Mouse (Mus musculus): ENCODE data around the gene Hspg2. TPM values are rescaled to one million over a fixed set of nuclear protein-coding genes. Genes with fewer than 3 reads are reported as not detected.
A peak's percentile ranks its signal among the peaks of the same experiment; 100 is the strongest.

Gene Hspg2
- polyA plus RNA-seq, 1 experiment from 2014 or later = 67.5 TPM

GRCm38 (mm10) chr4:137487286-137488000, 18.9 kb downstream of the Hspg2 start:
- peak overlapping the region; percentile 100 for H3K27ac ChIP-seq (replicated peaks in 1 of 2; ENCODE audit: control insufficient read depth in 1 of 2, insufficient read depth in 1 of 2, low read depth in 2 of 2, low read length in 2 of 2)
- 12% methylated on average over 10 of the region's 10 CpGs for WGBS
- no peak overlapping the region; a peak in 1 of 4 replicates for H3K4me3 ChIP-seq (ENCODE audit: control insufficient read depth in 1 of 2, insufficient read depth in 1 of 2, low read depth in 1 of 2, low read length in 2 of 2)

GRCm38 (mm10) chr4:137488038-137488437, 19.5 kb downstream of the Hspg2 start:
- Histone ChIP-seq H3K9me3 (ENCODE audit: control insufficient read depth, low read length) (no peaks in the 10 kb centered on the region), H3K27ac (replicated peaks in 1 of 2; ENCODE audit: control insufficient read depth in 1 of 2, insufficient read depth in 1 of 2, low read depth in 2 of 2, low read length in 2 of 2) (peak overlapping the region; percentile 100), H3K27me3 (ENCODE audit: control insufficient read depth, insufficient read depth, low read length) (no peaks in the 10 kb centered on the region), H3K36me3 (ENCODE audit: control insufficient read depth, insufficient read depth, low read length) (0 out of 2 replicates have a peak, but pooled peaks cover 3% of the 10 kb centered on the region), H3K4me2 (ENCODE audit: low read length) (peak overlapping the region; percentile 61), H3K4me3 (ENCODE audit: control insufficient read depth in 1 of 2, insufficient read depth in 1 of 2, low read depth in 1 of 2, low read length in 2 of 2) (0 out of 4 replicates have a peak overlapping the region, but pooled peaks of 1 of the 2 experiments have one; percentile 3), H3K4me1 (ENCODE audit: control insufficient read depth in 2 of 2, insufficient read depth in 2 of 2, low read length in 2 of 2) (peaks cover 71 to 83% of the 10 kb centered on the region in 2 experiments), H3K9ac (ENCODE audit: low read length) (peak overlapping the region; percentile 79)
- WGBS = 11% methylated on average over 11 of the region's 11 CpGs
- no peak for ATAC-seq (ENCODE audit: insufficient number of reproducible peaks, insufficient read depth, low FRiP score, low read depth)

More at GRCm38 (mm10) chr4:137487286-137488000, 18.9 kb downstream of the Hspg2 start:
- H3K4me1 ChIP-seq (ENCODE audit: control insufficient read depth in 2 of 2, insufficient read depth in 2 of 2, low read length in 2 of 2) = peaks cover 74 to 81% of the 10 kb centered on the region in 2 experiments
- H3K36me3 ChIP-seq (ENCODE audit: control insufficient read depth, insufficient read depth, low read length) = 0 out of 2 replicates have a peak, but pooled peaks cover 3% of the 10 kb centered on the region
- no peaks in the 10 kb centered on the region for H3K27me3 ChIP-seq (ENCODE audit: control insufficient read depth, insufficient read depth, low read length)
- peak; percentile 38 for ATAC-seq (ENCODE audit: insufficient number of reproducible peaks, insufficient read depth, low FRiP score, low read depth)
- H3K9ac ChIP-seq (ENCODE audit: low read length) = peak overlapping the region; percentile 79
- peak overlapping the region; percentile 61 for H3K4me2 ChIP-seq (ENCODE audit: low read length)
- no peaks in the 10 kb centered on the region for H3K9me3 ChIP-seq (ENCODE audit: control insufficient read depth, low read length)

GRCm38 (mm10) chr4:137488571-137489303, 20.2 kb downstream of the Hspg2 start:
- Histone ChIP-seq H3K27me3 (ENCODE audit: control insufficient read depth, insufficient read depth, low read length) (no peaks in the 10 kb centered on the region), H3K9me3 (ENCODE audit: control insufficient read depth, low read length) (no peaks in the 10 kb centered on the region), H3K36me3 (ENCODE audit: control insufficient read depth, insufficient read depth, low read length) (0 out of 2 replicates have a peak, but pooled peaks cover 3% of the 10 kb centered on the region), H3K27ac (replicated peaks in 1 of 2; ENCODE audit: control insufficient read depth in 1 of 2, insufficient read depth in 1 of 2, low read depth in 2 of 2, low read length in 2 of 2) (peak overlapping the region; percentile 100), H3K9ac (ENCODE audit: low read length) (peak overlapping the region; percentile 79), H3K4me1 (ENCODE audit: control insufficient read depth in 2 of 2, insufficient read depth in 2 of 2, low read length in 2 of 2) (peaks cover 68 to 83% of the 10 kb centered on the region in 2 experiments), H3K4me2 (ENCODE audit: low read length) (peak overlapping the region; percentile 61), H3K4me3 (ENCODE audit: control insufficient read depth in 1 of 2, insufficient read depth in 1 of 2, low read depth in 1 of 2, low read length in 2 of 2) (0 out of 4 replicates have a peak overlapping the region, but pooled peaks have one; percentile 3 to 5)
- peak; percentile 82 for ATAC-seq (ENCODE audit: insufficient number of reproducible peaks, insufficient read depth, low FRiP score, low read depth)
- WGBS = 5% methylated on average over 12 of the region's 12 CpGs

DNA sequence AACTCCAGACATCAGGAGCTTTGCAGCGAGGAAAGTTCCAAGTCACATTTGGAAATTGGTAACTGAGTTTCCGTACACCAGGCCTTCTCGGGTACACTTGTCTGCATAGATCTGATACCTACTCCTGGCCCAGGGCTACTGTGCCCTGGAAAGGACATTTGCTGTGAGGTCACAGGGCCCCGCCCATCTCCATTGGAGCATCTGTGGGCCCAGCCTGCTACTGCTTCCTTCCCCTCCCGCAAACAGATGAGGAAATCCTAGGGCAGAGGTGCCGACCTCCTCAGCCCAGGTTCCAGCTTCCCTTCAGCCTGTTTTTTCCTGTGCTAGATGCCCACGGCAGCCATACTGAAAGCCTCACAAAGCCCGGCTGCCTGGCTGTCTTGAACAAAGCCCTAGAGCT, 21.4 kb downstream of the Hspg2 start:
- no peaks in the 10 kb centered on the region for H3K27me3 ChIP-seq (ENCODE audit: control insufficient read depth, insufficient read depth, low read length)
- no peak overlapping the region for H3K4me3 ChIP-seq (ENCODE audit: control insufficient read depth in 1 of 2, insufficient read depth in 1 of 2, low read depth in 1 of 2, low read length in 2 of 2)
- WGBS = 25% methylated on average over 8 of the region's 8 CpGs
- ATAC-seq (ENCODE audit: insufficient number of reproducible peaks, insufficient read depth, low FRiP score, low read depth) = no peak
- H3K9me3 ChIP-seq (ENCODE audit: control insufficient read depth, low read length) = no peaks in the 10 kb centered on the region
- peak overlapping the region; percentile 79 for H3K9ac ChIP-seq (ENCODE audit: low read length)
- H3K27ac ChIP-seq (replicated peaks in 1 of 2; ENCODE audit: control insufficient read depth in 1 of 2, insufficient read depth in 1 of 2, low read depth in 2 of 2, low read length in 2 of 2) = peak overlapping the region; percentile 100
- peaks cover 64 to 83% of the 10 kb centered on the region in 2 experiments for H3K4me1 ChIP-seq (ENCODE audit: control insufficient read depth in 2 of 2, insufficient read depth in 2 of 2, low read length in 2 of 2)
- 0 out of 2 replicates have a peak, but pooled peaks cover 3% of the 10 kb centered on the region for H3K36me3 ChIP-seq (ENCODE audit: control insufficient read depth, insufficient read depth, low read length)
- H3K4me2 ChIP-seq (ENCODE audit: low read length) = peak overlapping the region; percentile 61

GRCm38 (mm10) chr4:137492563-137492962, 24.0 kb downstream of the Hspg2 start:
- ATAC-seq (ENCODE audit: insufficient number of reproducible peaks, insufficient read depth, low FRiP score, low read depth) = no peak
- no peak overlapping the region; the same call in 1 of the 2 replicates for H3K9ac ChIP-seq (ENCODE audit: low read length)
- no peak overlapping the region for H3K4me3 ChIP-seq (ENCODE audit: control insufficient read depth in 1 of 2, insufficient read depth in 1 of 2, low read depth in 1 of 2, low read length in 2 of 2)
- H3K27ac ChIP-seq (replicated peaks in 1 of 2; ENCODE audit: control insufficient read depth in 1 of 2, insufficient read depth in 1 of 2, low read depth in 2 of 2, low read length in 2 of 2) = peak overlapping the region in 1 of 2 experiments; percentile 96; a peak in 2 of 4 replicates
- H3K4me1 ChIP-seq (ENCODE audit: control insufficient read depth in 2 of 2, insufficient read depth in 2 of 2, low read length in 2 of 2) = peaks cover 61 to 77% of the 10 kb centered on the region in 2 experiments
- no peaks in the 10 kb centered on the region for H3K9me3 ChIP-seq (ENCODE audit: control insufficient read depth, low read length)
- no peaks in the 10 kb centered on the region for H3K27me3 ChIP-seq (ENCODE audit: control insufficient read depth, insufficient read depth, low read length)
- H3K36me3 ChIP-seq (ENCODE audit: control insufficient read depth, insufficient read depth, low read length) = 0 out of 2 replicates have a peak, but pooled peaks cover 8% of the 10 kb centered on the region
- H3K4me2 ChIP-seq (ENCODE audit: low read length) = no peak overlapping the region
- WGBS = 79% methylated on average over 11 of the region's 11 CpGs

- Histone ChIP-seq H3K4me2 (ENCODE audit: low read length) (no peak overlapping the region), H3K27me3 (ENCODE audit: control insufficient read depth, insufficient read depth, low read length) (no peaks in the 10 kb centered on the region), H3K4me3 (ENCODE audit: control insufficient read depth in 1 of 2, insufficient read depth in 1 of 2, low read depth in 1 of 2, low read length in 2 of 2) (no peak overlapping the region), H3K9me3 (ENCODE audit: control insufficient read depth, low read length) (no peaks in the 10 kb centered on the region), H3K9ac (ENCODE audit: low read length) (no peak overlapping the region; the same call in 1 of the 2 replicates), H3K36me3 (ENCODE audit: control insufficient read depth, insufficient read depth, low read length) (0 out of 2 replicates have a peak, but pooled peaks cover 8% of the 10 kb centered on the region), H3K27ac (replicated peaks in 1 of 2; ENCODE audit: control insufficient read depth in 1 of 2, insufficient read depth in 1 of 2, low read depth in 2 of 2, low read length in 2 of 2) (peak overlapping the region; percentile 19 to 96; a peak in 3 of 4 replicates), H3K4me1 (ENCODE audit: control insufficient read depth in 2 of 2, insufficient read depth in 2 of 2, low read length in 2 of 2) (peaks cover 61 to 77% of the 10 kb centered on the region in 2 experiments)
- WGBS = 80% methylated on average over 4 of the region's 4 CpGs
- no peak for ATAC-seq (ENCODE audit: insufficient number of reproducible peaks, insufficient read depth, low FRiP score, low read depth)
Observed at GRCm38 (mm10) chr4:137493187-137493586, 24.6 kb downstream of the Hspg2 start.

- Histone ChIP-seq H3K9me3 (ENCODE audit: control insufficient read depth, low read length) (no peaks in the 10 kb centered on the region), H3K36me3 (ENCODE audit: control insufficient read depth, insufficient read depth, low read length) (0 out of 2 replicates have a peak, but pooled peaks cover 8% of the 10 kb centered on the region), H3K4me2 (ENCODE audit: low read length) (peak overlapping the region; percentile 39), H3K9ac (ENCODE audit: low read length) (peak overlapping the region; percentile 69), H3K4me1 (ENCODE audit: control insufficient read depth in 2 of 2, insufficient read depth in 2 of 2, low read length in 2 of 2) (peaks cover 59 to 77% of the 10 kb centered on the region in 2 experiments), H3K27ac (replicated peaks in 1 of 2; ENCODE audit: control insufficient read depth in 1 of 2, insufficient read depth in 1 of 2, low read depth in 2 of 2, low read length in 2 of 2) (peak overlapping the region; percentile 96 to 97), H3K27me3 (ENCODE audit: control insufficient read depth, insufficient read depth, low read length) (no peaks in the 10 kb centered on the region), H3K4me3 (ENCODE audit: control insufficient read depth in 1 of 2, insufficient read depth in 1 of 2, low read depth in 1 of 2, low read length in 2 of 2) (no peak overlapping the region)
- peak; percentile 49 for ATAC-seq (ENCODE audit: insufficient number of reproducible peaks, insufficient read depth, low FRiP score, low read depth)
- 4% methylated on average over 19 of the region's 19 CpGs for WGBS
Observed at GRCm38 (mm10) chr4:137494751-137495500, 26.4 kb downstream of the Hspg2 start.
